Mouse (Mus musculus) stomach, postnatal 0 days (tissue): ENCODE measurements around the gene Pigw.

Source experiments
- CTCF ChIP-seq: IDR thresholded peaks from 2 replicates; pipeline ENCODE4 v1.5.1; 2016; ENCODE audit warnings: antibody characterized with exemption, low read depth, mild to moderate bottlenecking, moderate library complexity
- EP300 ChIP-seq: optimal IDR thresholded peaks from 2 replicates; pipeline ENCODE3; 2016; ENCODE audit warnings: antibody characterized with exemption

DNA sequence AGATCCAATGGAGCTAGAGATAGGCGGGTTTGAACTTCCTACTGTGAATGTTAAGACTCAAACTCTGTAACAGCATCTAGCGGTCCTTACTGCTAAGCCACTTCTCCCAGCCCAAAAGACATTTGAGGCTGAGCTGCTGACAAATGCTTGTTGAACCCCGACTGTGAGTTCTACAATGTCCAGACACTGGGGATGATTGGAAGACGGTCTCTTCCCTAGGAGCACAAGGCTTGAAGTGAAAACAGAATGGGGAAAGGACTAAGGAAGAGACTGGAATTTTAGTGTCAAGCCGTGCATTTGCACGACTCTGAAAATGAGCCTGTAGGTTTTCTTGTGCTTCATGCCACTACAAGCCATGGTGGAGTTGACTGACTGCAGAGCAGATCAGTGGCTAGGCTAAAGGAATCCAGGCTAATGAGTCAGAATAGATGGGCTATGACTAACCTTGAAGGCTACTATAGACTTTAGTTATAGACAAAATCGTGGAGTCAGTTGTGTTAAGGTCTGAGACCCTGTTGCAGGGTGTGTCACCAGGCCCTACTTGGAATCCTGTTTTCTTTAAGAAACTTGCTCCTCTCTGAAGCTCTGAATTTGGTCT is 36.7 kb upstream of the Pigw start:
- TF ChIP-seq CTCF: no peak
- no peak for TF ChIP-seq EP300
